Mouse (Mus musculus): Measurements from ENCODE around the gene Npc1l1. TPM values are rescaled to one million over a fixed set of nuclear protein-coding genes. Genes with fewer than 3 reads are reported as not detected.
A peak's percentile ranks its signal among the peaks of the same experiment; 100 is the strongest.

The Npc1l1 gene
- polyA plus RNA-seq, 1 experiment, result 0.45 TPM

- peak within 1 kb of the TSS; percentile 85 for H3K9ac ChIP-seq (ENCODE audit: low read depth, poor library complexity, severe bottlenecking)
- peak; percentile 40 for TF ChIP-seq POLR2A (IDR thresholded peaks at IDR 0.05; ENCODE audit: insufficient read depth, low read length)
- no peak for TF ChIP-seq CTCF (IDR thresholded peaks at IDR 0.05; ENCODE audit: low read depth, low read length)
- peaks cover 4% of the 10 kb centered on the region for H3K4me1 ChIP-seq (ENCODE audit: control insufficient read depth, insufficient read depth, low read length)
- H3K9me3 ChIP-seq (replicated peaks; ENCODE audit: control insufficient read depth, insufficient read depth, low read length, poor library complexity, severe bottlenecking), result no peaks in the 10 kb centered on the region
- peak within 1 kb of the TSS; percentile 59 for H3K27ac ChIP-seq (ENCODE audit: insufficient read depth, low read length)
- H3K4me3 ChIP-seq (ENCODE audit: low read depth, low read length), result peak within 1 kb of the TSS; percentile 76
- no peaks in the 10 kb centered on the region for H3K36me3 ChIP-seq (ENCODE audit: control insufficient read depth, insufficient read depth, low read length, poor library complexity, severe bottlenecking)
- H3K27me3 ChIP-seq (ENCODE audit: control insufficient read depth, insufficient read depth, low read length, poor library complexity, severe bottlenecking), result no peaks in the 10 kb centered on the region
These were observed 29.8 kb downstream of the Npc1l1 start, which contains the start of gene Nudcd3 for GRCm38 (mm10) chr11:6200087-6200569. TSS of gene Nudcd3 (minus strand) at chr11:6200415.

DNA sequence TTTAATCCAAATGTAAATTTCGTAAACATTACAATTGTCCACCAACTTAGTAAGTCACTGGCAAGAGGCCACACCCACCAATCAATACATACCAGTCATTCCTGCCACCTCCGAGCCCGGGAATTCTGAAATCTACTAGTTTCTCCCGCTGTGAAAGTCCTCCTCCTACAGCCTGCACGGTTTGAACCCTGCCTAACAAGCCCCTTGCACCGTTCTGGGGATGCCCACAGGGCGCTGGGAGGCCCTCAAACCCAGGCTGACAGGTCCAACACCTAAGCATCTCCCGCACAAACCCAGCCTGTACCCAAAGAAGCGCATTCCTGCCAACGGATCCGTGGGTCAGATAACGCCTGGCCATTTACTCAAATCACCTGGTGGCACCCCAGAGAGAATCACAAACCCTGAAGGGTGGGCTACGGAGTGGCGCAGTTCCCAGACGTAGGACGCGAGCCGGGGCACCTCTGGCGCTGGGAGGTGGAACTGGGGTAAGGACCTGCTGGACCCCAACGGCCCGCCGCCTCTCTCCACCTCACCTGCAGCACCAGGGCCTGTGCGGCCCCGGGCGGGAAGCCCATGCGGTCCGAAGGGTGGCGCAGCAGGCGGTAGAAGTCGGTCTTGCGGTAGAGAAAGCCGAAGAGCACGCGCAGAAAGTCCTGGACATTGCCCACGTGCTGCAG lies 30.4 kb downstream of the Npc1l1 start, which contains the start of gene A730071L15Rik:
Gene A730071L15Rik (plus strand): TSS at position 620 of the 677 bp plus-strand sequence.
- Histone ChIP-seq H3K27me3 (ENCODE audit: control insufficient read depth, insufficient read depth, low read length, poor library complexity, severe bottlenecking) (no peaks in the 10 kb centered on the region), H3K27ac (ENCODE audit: insufficient read depth, low read length) (peak within 1 kb of the TSS; percentile 59), H3K9ac (ENCODE audit: low read depth, poor library complexity, severe bottlenecking) (peak within 1 kb of the TSS; percentile 85), H3K9me3 (replicated peaks; ENCODE audit: control insufficient read depth, insufficient read depth, low read length, poor library complexity, severe bottlenecking) (no peaks in the 10 kb centered on the region), H3K4me3 (ENCODE audit: low read depth, low read length) (peak within 1 kb of the TSS; percentile 76), H3K36me3 (ENCODE audit: control insufficient read depth, insufficient read depth, low read length, poor library complexity, severe bottlenecking) (peaks cover under 1% of the 10 kb centered on the region; the same call in 1 of the 2 replicates), H3K4me1 (ENCODE audit: control insufficient read depth, insufficient read depth, low read length) (peaks cover 4% of the 10 kb centered on the region)
- TF ChIP-seq CTCF (IDR thresholded peaks at IDR 0.05; ENCODE audit: low read depth, low read length), result no peak
- no peak for TF ChIP-seq EP300 (IDR thresholded peaks at IDR 0.05; ENCODE audit: insufficient read depth, low read depth, low read length)
- no peak for TF ChIP-seq POLR2A (IDR thresholded peaks at IDR 0.05; ENCODE audit: insufficient read depth, low read length)

DNA sequence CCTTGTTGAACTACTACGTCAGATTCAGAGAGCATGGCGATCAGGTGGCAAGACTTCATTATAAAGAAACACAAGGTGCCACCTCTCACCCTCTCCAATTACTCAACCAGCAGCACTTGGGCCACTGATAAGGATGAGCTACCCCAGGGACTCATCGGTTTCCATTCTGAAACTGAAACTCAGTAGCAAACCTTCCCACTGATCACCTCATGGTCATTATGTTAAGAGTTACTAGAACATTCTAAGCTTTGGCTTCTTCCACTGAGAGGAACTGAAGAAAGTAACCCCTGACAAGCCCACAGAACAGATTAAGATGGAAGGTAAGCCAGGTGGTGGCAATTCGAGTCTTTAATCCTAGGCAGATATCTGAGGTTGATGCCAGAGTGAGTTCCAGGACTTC lies 31.5 kb downstream of the Npc1l1 start:
- Histone ChIP-seq H3K9ac (ENCODE audit: low read depth, poor library complexity, severe bottlenecking) (peak overlapping the region; percentile 85; the same call in 1 of the 2 replicates), H3K4me1 (ENCODE audit: control insufficient read depth, insufficient read depth, low read length) (peaks cover 4% of the 10 kb centered on the region), H3K36me3 (ENCODE audit: control insufficient read depth, insufficient read depth, low read length, poor library complexity, severe bottlenecking) (peaks cover 7% of the 10 kb centered on the region), H3K9me3 (replicated peaks; ENCODE audit: control insufficient read depth, insufficient read depth, low read length, poor library complexity, severe bottlenecking) (no peaks in the 10 kb centered on the region), H3K27me3 (ENCODE audit: control insufficient read depth, insufficient read depth, low read length, poor library complexity, severe bottlenecking) (no peaks in the 10 kb centered on the region), H3K4me3 (ENCODE audit: low read depth, low read length) (no peak overlapping the region), H3K27ac (ENCODE audit: insufficient read depth, low read length) (no peak overlapping the region)
- TF ChIP-seq POLR2A (IDR thresholded peaks at IDR 0.05; ENCODE audit: insufficient read depth, low read length) (no peak), CTCF (IDR thresholded peaks at IDR 0.05; ENCODE audit: low read depth, low read length) (no peak), EP300 (IDR thresholded peaks at IDR 0.05; ENCODE audit: insufficient read depth, low read depth, low read length) (no peak)

DNA sequence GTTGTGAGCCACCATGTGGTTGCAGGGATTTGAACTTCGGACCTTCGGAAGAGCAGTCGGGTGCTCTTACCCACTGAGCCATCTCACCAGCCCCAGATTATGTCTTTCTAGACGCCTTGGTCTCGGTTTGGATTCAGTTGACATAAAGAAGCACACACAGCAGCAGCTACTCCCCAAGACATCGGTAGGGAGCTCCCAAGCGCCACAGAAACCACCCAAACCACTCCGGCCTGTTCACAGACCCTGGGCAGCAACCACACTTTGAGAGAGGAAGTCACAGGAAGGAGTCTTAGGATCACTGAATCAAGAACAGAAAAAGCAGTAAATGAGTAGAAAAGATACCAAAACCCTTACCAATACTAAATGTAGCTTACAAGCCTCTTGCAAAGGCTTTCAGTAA lies 33.2 kb downstream of the Npc1l1 start:
- Histone ChIP-seq H3K9ac (ENCODE audit: low read depth, poor library complexity, severe bottlenecking) (no peak overlapping the region), H3K36me3 (ENCODE audit: control insufficient read depth, insufficient read depth, low read length, poor library complexity, severe bottlenecking) (peaks cover 20% of the 10 kb centered on the region)
- TF ChIP-seq CTCF (IDR thresholded peaks at IDR 0.05; ENCODE audit: low read depth, low read length), result no peak
- TF ChIP-seq POLR2A (IDR thresholded peaks at IDR 0.05; ENCODE audit: insufficient read depth, low read length), result no peak
- no peak for TF ChIP-seq EP300 (IDR thresholded peaks at IDR 0.05; ENCODE audit: insufficient read depth, low read depth, low read length)

DNA sequence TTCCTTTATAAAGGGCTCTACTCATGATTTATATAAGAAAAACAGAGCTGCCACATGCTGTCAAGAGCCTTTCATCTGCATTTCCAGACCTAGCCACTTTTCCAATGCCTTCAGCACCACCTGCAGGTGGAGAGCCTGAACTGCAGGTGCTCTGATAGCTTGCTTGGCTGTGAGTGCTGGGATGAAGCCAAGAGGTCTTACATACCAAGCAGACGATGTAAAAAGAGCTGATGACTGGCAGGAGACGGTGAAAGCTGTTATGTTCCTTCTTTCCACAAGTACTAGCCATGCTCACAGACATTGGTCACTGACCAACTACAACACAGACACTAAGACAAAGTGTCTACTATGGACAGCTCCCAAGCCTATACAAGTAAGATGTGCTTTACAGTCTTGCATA lies 42.1 kb downstream of the Npc1l1 start:
- no peaks in the 10 kb centered on the region for H3K9me3 ChIP-seq (replicated peaks; ENCODE audit: control insufficient read depth, insufficient read depth, low read length, poor library complexity, severe bottlenecking)
- no peak overlapping the region for H3K27ac ChIP-seq (ENCODE audit: insufficient read depth, low read length)
- no peak overlapping the region for H3K4me3 ChIP-seq (ENCODE audit: low read depth, low read length)
- peak; percentile 91 for TF ChIP-seq CTCF (IDR thresholded peaks at IDR 0.05; ENCODE audit: low read depth, low read length)
- no peak for TF ChIP-seq POLR2A (IDR thresholded peaks at IDR 0.05; ENCODE audit: insufficient read depth, low read length)
- no peaks in the 10 kb centered on the region for H3K27me3 ChIP-seq (ENCODE audit: control insufficient read depth, insufficient read depth, low read length, poor library complexity, severe bottlenecking)
- no peak overlapping the region for H3K9ac ChIP-seq (ENCODE audit: low read depth, poor library complexity, severe bottlenecking)
- H3K36me3 ChIP-seq (ENCODE audit: control insufficient read depth, insufficient read depth, low read length, poor library complexity, severe bottlenecking), result peaks cover 23% of the 10 kb centered on the region
- H3K4me1 ChIP-seq (ENCODE audit: control insufficient read depth, insufficient read depth, low read length), result peaks cover 4% of the 10 kb centered on the region

More for the DNA sequence above, 33.2 kb downstream of the Npc1l1 start:
- no peaks in the 10 kb centered on the region for H3K27me3 ChIP-seq (ENCODE audit: control insufficient read depth, insufficient read depth, low read length, poor library complexity, severe bottlenecking)
- no peak overlapping the region for H3K4me3 ChIP-seq (ENCODE audit: low read depth, low read length)
- H3K9me3 ChIP-seq (replicated peaks; ENCODE audit: control insufficient read depth, insufficient read depth, low read length, poor library complexity, severe bottlenecking), result no peaks in the 10 kb centered on the region
- peaks cover 4% of the 10 kb centered on the region for H3K4me1 ChIP-seq (ENCODE audit: control insufficient read depth, insufficient read depth, low read length)
- H3K27ac ChIP-seq (ENCODE audit: insufficient read depth, low read length), result no peak overlapping the region

- Histone ChIP-seq H3K4me3 (ENCODE audit: low read depth, low read length) (no peak overlapping the region), H3K36me3 (ENCODE audit: control insufficient read depth, insufficient read depth, low read length, poor library complexity, severe bottlenecking) (peaks cover 18% of the 10 kb centered on the region), H3K9me3 (replicated peaks; ENCODE audit: control insufficient read depth, insufficient read depth, low read length, poor library complexity, severe bottlenecking) (no peaks in the 10 kb centered on the region), H3K27ac (ENCODE audit: insufficient read depth, low read length) (no peak overlapping the region), H3K4me1 (ENCODE audit: control insufficient read depth, insufficient read depth, low read length) (peaks cover 4% of the 10 kb centered on the region), H3K27me3 (ENCODE audit: control insufficient read depth, insufficient read depth, low read length, poor library complexity, severe bottlenecking) (no peaks in the 10 kb centered on the region), H3K9ac (ENCODE audit: low read depth, poor library complexity, severe bottlenecking) (no peak overlapping the region)
- TF ChIP-seq POLR2A (IDR thresholded peaks at IDR 0.05; ENCODE audit: insufficient read depth, low read length) (no peak), EP300 (IDR thresholded peaks at IDR 0.05; ENCODE audit: insufficient read depth, low read depth, low read length) (no peak), CTCF (IDR thresholded peaks at IDR 0.05; ENCODE audit: low read depth, low read length) (no peak)
These were observed 42.5 kb downstream of the Npc1l1 start for GRCm38 (mm10) chr11:6187399-6187798.
